Mouse (Mus musculus): ENCODE results near the gene Ciapin1. TPM values are rescaled to one million over a fixed set of nuclear protein-coding genes. Genes with fewer than 3 reads are reported as not detected.

The Ciapin1 gene
- total and polyA plus RNA-seq, 2 experiments from 2014 or later: 50.1 to 120 TPM

- no peak overlapping the region for H3K4me3 ChIP-seq (ENCODE audit: low read depth, low read length)
- no peaks in the 10 kb centered on the region for H3K36me3 ChIP-seq (ENCODE audit: insufficient read depth)
- TF ChIP-seq CTCF (IDR thresholded peaks at IDR 0.05; ENCODE audit: low read depth): peak; percentile 36
- no peaks in the 10 kb centered on the region for H3K9me3 ChIP-seq (ENCODE audit: low read length)
- ATAC-seq (no peak), DNase-seq (no peak)
- no peaks in the 10 kb centered on the region for H3K27me3 ChIP-seq (ENCODE audit: insufficient read depth, low read length)
- H3K27ac ChIP-seq (ENCODE audit: low read depth, low read length): no peak overlapping the region
- H3K4me2 ChIP-seq (ENCODE audit: low read depth): no peak overlapping the region
- 67% methylated on average over 12 of the region's 12 CpGs for whole genome bisulfite sequencing
- no peak overlapping the region for H3K9ac ChIP-seq
- no peaks in the 10 kb centered on the region for H3K4me1 ChIP-seq (ENCODE audit: insufficient read depth)
Measured at GRCm38 (mm10) chr8:94785247-94785985, 52.7 kb downstream of the Ciapin1 start.

- Histone ChIP-seq H3K4me1 (ENCODE audit: insufficient read depth) (no peaks in the 10 kb centered on the region), H3K4me3 (ENCODE audit: low read depth, low read length) (no peak overlapping the region), H3K4me2 (ENCODE audit: low read depth) (no peak overlapping the region), H3K27me3 (ENCODE audit: insufficient read depth, low read length) (no peaks in the 10 kb centered on the region), H3K9ac (no peak overlapping the region), H3K9me3 (ENCODE audit: low read length) (no peaks in the 10 kb centered on the region), H3K27ac (ENCODE audit: low read depth, low read length) (no peak overlapping the region), H3K36me3 (ENCODE audit: insufficient read depth) (peaks cover 5% of the 10 kb centered on the region; the same call in 1 of the 2 replicates)
- 84% methylated on average over 4 of the region's 4 CpGs for WGBS
- TF ChIP-seq CTCF (IDR thresholded peaks at IDR 0.05; ENCODE audit: low read depth): no peak
- no peak for DNase-seq
- no peak for ATAC-seq
Measured at GRCm38 (mm10) chr8:94783890-94784289, 54.3 kb downstream of the Ciapin1 start.

GRCm38 (mm10) chr8:94781838-94782235 lies 56.3 kb downstream of the Ciapin1 start:
- Histone ChIP-seq H3K27me3 (ENCODE audit: insufficient read depth, low read length) (no peaks in the 10 kb centered on the region), H3K9ac (no peak overlapping the region), H3K27ac (ENCODE audit: low read depth, low read length) (no peak overlapping the region), H3K36me3 (ENCODE audit: insufficient read depth) (peaks cover 5% of the 10 kb centered on the region; the same call in 1 of the 2 replicates), H3K4me1 (ENCODE audit: insufficient read depth) (no peaks in the 10 kb centered on the region), H3K4me2 (ENCODE audit: low read depth) (no peak overlapping the region), H3K9me3 (ENCODE audit: low read length) (no peaks in the 10 kb centered on the region), H3K4me3 (ENCODE audit: low read depth, low read length) (no peak overlapping the region)
- WGBS: 15% methylated on average over 11 of the region's 11 CpGs
- ATAC-seq: no peak; the same call in 1 of the 2 replicates
- TF ChIP-seq CTCF (IDR thresholded peaks at IDR 0.05; ENCODE audit: low read depth): no peak
- DNase-seq: no peak

- no peak overlapping the region for H3K4me2 ChIP-seq (ENCODE audit: low read depth)
- no peak for DNase-seq
- TF ChIP-seq CTCF (IDR thresholded peaks at IDR 0.05; ENCODE audit: low read depth): no peak
- peaks cover 5% of the 10 kb centered on the region; the same call in 1 of the 2 replicates for H3K36me3 ChIP-seq (ENCODE audit: insufficient read depth)
- no peak overlapping the region for H3K4me3 ChIP-seq (ENCODE audit: low read depth, low read length)
- H3K9me3 ChIP-seq (ENCODE audit: low read length): no peaks in the 10 kb centered on the region
- H3K4me1 ChIP-seq (ENCODE audit: insufficient read depth): no peaks in the 10 kb centered on the region
- no peak overlapping the region for H3K27ac ChIP-seq (ENCODE audit: low read depth, low read length)
- H3K27me3 ChIP-seq (ENCODE audit: insufficient read depth, low read length): no peaks in the 10 kb centered on the region
- no peak overlapping the region for H3K9ac ChIP-seq
- ATAC-seq: no peak
- WGBS: 63% methylated on average over 7 of the region's 7 CpGs
Measured at GRCm38 (mm10) chr8:94781155-94781837, 56.9 kb downstream of the Ciapin1 start.

GRCm38 (mm10) chr8:94780491-94781154 lies 57.5 kb downstream of the Ciapin1 start:
- TF ChIP-seq CTCF (IDR thresholded peaks at IDR 0.05; ENCODE audit: low read depth): no peak
- no peak overlapping the region for H3K4me3 ChIP-seq (ENCODE audit: low read depth, low read length)
- 81% methylated on average over 21 of the region's 21 CpGs for WGBS
- H3K27me3 ChIP-seq (ENCODE audit: insufficient read depth, low read length): no peaks in the 10 kb centered on the region
- DNase-seq (no peak), ATAC-seq (no peak)
- H3K27ac ChIP-seq (ENCODE audit: low read depth, low read length): no peak overlapping the region
- no peak overlapping the region for H3K4me2 ChIP-seq (ENCODE audit: low read depth)
- peaks cover 5% of the 10 kb centered on the region; the same call in 1 of the 2 replicates for H3K36me3 ChIP-seq (ENCODE audit: insufficient read depth)
- no peak overlapping the region for H3K9ac ChIP-seq
- H3K4me1 ChIP-seq (ENCODE audit: insufficient read depth): no peaks in the 10 kb centered on the region
- no peaks in the 10 kb centered on the region for H3K9me3 ChIP-seq (ENCODE audit: low read length)

- Histone ChIP-seq H3K9ac (no peak overlapping the region), H3K27me3 (ENCODE audit: insufficient read depth, low read length) (no peaks in the 10 kb centered on the region), H3K4me3 (ENCODE audit: low read depth, low read length) (no peak overlapping the region), H3K4me2 (ENCODE audit: low read depth) (no peak overlapping the region), H3K9me3 (ENCODE audit: low read length) (no peaks in the 10 kb centered on the region), H3K4me1 (ENCODE audit: insufficient read depth) (no peaks in the 10 kb centered on the region), H3K36me3 (ENCODE audit: insufficient read depth) (peaks cover 5% of the 10 kb centered on the region; the same call in 1 of the 2 replicates), H3K27ac (ENCODE audit: low read depth, low read length) (no peak overlapping the region)
- no peak for ATAC-seq
- WGBS: 94% methylated on average over 16 of the region's 16 CpGs
- no peak for DNase-seq
- no peak for TF ChIP-seq CTCF (IDR thresholded peaks at IDR 0.05; ENCODE audit: low read depth)
Measured at GRCm38 (mm10) chr8:94779534-94780294, 58.4 kb downstream of the Ciapin1 start.

Data from forebrain, postnatal 0 days (tissue).